Mouse (Mus musculus) 416B (cell line): ENCODE results near the gene Tia1.
"Not testable (repeated sequence)": the region's sequence is repeated elsewhere in the genome, so short reads cannot be mapped to it uniquely, and the experiment has no call there.

Source experiments
- DNase-seq: peaks from one replicate; pipeline ENCODE4 v3.0.0; 2011; ENCODE audit warnings: low read depth

Gene Tia1

DNA sequence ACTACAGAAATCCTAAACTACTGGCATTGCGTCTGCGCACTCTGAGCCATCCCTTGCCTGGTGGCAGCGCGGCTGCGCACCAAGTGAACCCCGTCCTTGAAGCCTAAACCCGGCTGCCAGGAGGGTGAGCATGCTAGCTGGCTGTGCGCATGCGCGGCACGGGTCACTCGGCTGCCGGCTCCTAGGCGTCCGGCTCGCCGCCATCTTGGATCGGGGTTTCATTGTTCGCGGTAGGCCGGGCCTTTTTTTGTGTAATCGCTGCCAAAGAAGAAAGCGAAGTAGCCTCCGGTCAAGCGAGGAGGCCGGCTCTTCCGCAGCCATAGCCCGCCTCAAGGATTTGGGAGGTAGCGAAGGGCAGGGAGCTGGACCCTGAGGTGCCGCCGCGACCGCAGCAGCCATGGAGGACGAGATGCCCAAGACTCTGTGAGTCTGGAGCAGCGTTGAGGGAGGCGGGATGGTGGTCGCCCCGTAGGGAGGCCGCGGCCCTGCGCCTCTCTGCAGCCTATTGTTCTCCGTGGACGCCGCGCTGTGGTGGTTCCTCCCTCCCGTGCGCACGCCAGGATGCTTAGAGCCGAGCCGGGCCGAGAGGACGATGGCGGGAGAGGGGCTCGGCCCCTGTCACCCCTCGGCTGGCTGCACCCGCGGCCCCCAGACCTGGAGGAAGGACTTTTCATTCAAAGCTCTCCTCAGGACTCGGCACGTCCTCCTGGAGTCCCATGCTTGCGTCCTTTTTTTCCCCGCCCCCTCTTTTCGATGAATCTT, at the start of gene Tia1:
Gene Tia1, plus strand, starts transcription at position 120 of the 762 bp plus-strand sequence.
- peak; percentile 98 for DNase-seq

DNA sequence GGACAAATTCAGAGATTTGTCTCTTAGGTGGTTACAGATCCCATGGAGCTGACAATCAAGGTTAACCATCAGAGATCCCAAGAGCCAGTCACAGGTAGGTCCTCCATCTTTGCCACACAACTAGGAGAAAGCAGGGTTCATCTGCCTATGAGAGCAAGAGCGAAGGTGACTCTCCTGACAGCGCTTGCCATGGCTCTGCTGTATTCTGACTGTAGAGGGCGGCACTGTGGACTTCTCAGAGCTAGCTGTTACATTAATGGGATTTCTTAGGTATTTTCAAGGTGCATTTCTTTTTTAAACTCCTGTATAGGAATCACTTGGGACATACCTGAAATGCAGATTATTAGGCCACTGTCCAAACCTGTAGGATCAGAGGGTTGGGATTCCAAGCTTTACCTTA, 49.1 kb upstream of the Tia1 start:
- DNase-seq, result no peak

DNA sequence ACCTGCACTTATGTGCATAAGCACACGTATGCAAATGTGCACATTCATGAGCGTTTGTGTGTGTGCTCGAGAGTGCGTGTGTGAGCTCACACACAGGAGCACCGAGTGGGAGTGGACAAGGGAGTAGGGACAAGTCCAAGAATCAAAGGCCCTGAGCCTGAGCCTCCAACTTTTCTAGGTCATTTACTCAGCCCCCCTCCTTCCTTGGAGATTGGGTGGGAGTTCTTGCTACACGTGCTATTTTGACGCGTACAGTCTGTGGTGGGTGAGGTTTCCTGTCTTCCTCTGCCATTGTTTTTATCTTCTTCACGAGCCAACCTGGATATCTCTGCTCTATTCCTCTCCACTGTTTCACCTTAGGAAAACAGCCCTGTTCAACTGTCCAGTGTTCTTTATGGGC, 47.1 kb upstream of the Tia1 start:
- DNase-seq, result no peak

DNA sequence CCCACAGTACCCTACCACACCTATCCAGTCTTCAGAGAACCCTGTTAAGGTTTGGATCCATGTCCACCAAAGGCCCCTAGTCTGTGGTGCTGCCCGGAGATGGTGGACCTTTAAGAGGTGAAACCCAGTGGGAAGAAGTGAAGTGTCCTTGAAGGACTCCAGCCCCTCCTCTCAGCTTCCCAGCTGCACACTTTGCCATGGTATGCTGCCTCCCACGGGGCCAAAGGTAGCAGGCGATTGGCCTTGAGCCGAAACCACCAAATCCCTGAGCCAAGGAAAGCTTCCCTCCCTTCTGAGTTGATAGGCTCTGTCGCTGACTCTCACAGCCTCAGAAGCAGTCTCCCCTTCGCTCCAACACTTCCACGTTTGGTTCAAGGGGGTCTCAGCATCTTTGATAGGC, 43.3 kb upstream of the Tia1 start:
- no peak for DNase-seq

DNA sequence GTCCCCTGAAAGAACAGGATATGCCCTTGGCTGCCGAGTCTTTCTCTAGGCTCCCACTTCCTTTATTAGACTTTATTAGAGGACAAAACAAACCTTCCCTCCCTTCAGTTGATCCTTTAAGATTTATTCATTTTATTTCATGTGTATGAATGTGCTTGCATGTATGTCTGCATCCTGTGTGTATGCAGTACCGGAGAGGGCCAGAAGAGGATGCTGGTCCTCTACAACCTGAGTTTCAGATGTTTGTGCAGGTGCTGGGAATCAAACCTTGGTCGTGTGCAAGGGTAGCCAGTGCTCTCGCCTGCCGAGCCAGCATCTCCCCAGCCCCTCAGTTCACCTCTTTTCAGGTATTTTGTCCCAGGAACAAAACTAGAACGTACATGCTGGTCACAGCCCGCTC, 42.6 kb upstream of the Tia1 start:
- DNase-seq, result no peak

DNA sequence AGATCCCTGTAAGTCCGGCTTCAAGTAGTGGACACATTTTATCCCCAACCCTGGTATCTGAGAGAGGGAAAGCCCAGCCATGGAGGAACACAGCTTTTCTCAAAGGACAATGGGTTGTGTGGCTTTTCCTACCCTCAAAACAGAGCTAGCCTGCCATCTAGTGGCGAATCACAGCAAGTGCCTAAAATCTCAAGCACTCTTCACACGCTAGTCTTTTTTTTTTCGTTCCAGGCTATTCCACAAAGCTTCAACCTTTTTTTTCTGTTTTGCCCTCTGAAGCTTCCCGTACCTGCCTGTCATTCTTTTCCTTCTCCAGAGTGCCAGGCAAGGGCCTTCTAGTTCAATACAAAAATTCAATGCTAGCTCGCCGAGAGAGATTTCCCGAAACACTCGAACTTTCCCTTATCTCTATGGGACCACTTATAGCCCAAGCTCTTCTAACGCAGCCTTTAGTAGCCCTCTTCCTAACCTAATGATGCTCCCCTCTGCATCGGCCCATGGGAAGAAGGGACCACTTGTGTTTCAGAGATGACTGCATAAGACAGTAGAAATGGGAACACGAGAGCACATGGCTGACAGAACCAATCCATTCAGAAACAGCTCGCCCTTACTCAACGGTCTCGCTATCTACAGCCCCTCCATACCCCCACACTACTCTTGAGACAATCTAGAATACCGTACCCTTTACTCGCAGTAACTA, 39.4 kb upstream of the Tia1 start:
- peak; percentile 85 for DNase-seq

DNA sequence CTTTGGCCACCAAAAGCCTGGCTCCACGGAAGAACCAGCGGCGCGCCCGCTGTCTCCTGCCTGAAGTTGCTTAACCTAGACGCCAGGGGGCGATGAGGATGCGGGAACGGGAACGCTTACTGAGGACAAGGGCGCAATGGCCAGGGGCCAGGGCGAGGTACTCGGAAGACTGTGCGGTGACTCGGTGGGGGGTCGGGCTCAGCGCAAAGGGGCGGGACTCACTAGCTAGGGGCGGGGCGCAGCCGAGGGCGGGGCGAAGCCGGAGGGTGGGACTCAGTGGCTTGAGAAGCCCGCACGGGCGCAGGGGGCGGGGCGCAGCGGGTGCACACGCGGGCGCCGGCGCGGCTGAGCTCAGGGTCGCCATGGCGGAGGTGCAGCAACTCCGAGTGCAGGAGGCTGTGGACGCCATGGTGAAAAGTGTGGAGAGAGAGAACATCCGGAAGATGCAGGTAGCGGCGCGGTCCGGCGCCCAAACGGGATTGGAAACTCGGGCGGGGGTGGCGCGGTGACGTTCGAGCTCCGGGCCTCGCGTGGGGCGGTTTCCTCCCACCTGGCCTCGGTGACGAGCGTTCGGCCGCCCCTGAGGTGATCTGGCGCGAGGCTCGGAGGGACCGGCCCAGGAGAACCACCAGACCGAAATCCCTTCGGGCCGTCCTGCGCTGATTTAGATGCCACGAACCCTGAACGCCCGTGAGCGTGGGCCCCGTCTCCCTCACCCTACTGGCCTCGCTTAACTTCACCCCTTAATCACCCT, 38.5 kb upstream of the Tia1 start, which contains the start of gene Fam136a:
Gene Fam136a, plus strand, starts transcription at position 276 of the 754 bp plus-strand sequence.
- DNase-seq, result peak; percentile 99

DNA sequence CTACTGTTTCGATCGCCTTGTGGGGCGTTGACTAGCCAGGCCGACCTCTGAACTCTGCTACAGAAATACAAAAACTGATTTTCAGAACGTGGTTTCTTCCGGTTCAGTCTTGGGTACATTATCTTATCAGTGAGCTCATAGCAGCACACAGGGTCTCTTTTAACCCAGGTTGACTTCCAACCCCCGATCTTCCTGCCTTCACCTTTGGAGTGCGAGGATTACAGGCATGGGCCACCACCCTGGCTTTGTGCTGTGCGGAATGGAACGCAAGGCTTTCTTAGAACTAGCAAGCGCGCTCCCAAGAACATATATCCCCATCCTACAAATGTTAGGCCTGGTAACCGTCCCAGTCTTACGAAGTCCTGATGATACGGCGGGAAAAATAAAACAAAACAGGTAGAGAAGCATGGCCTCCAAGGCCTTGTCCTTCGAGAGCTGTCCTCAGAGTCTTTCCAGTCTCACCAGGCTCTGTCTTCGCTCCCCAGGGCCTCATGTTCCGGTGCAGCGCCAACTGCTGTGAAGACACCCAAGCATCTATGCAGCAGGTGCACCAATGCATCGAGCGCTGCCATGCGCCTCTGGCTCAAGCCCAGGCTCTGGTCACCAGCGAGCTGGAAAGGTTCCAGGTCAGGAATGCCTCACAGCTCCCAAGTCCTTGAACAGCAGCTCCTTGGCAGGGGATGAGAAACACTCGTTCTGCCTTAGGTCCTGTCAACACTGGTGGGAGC, 37.7 kb upstream of the Tia1 start:
- DNase-seq, result peak; percentile 34

DNA sequence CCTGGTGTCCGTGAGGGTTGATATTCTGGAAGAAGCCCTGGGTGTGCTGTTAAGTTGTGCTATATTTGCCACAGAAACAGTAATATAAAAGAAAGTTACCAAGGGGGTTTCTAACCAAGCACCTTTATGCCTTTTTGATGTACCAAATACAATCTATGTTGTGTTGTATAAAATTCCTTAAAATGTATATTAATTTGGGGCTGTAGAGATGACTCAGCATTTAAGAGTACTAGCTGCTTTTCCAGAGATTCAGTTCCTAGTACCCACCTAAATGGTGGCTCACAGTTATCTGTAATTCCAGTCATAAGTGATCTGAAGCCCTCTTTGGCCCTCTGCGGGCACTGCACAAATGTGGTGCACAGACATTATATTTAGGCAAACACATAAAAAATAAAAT, 37.2 kb upstream of the Tia1 start:
- no peak for DNase-seq

DNA sequence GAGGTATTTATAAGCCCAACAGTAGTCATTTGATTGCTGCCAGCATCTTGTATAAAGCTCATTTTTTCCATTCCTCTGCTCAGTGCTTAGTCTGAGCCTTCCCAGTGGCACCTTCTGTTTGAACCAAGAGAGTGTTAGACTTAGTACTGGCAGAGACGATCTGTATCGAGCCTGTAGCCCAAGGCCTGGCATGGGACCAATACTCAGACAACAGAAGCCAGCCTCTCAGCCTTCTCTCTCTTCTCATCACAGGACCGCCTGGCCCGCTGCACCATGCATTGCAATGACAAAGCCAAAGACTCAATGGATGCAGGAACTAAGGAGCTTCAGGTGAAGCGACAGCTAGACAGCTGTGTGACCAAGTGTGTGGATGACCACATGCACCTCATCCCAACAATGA, 35.5 kb upstream of the Tia1 start:
- DNase-seq, result no peak

DNA sequence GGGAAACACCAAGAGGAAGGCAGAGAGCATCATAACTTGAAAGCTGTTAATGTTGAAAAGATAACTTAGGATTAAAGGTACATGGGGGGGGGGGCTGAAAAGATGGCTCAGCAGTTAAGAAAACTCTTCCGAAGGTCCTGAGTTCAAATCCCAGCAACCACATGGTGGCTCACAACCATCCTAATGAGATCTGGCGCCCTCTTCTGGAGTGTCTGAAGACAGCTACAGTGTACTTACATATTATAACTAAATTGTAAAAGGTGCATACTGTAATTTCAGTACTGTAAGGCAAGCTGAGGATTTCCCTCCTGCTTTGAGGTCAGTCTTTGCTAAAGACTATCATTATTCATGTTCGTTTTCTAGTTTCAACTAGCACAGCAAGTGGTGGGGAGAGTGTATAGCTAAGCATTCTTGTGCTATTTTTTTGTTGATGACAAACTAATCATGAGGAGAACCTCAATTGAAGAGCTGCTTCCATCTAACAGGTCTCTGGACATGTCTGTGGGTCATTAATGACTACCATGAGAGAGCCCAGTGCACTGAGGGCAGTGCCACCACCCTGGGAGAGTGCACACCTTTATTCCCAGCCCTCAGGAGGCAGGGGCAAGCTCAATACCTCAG, 33.8 kb upstream of the Tia1 start:
- DNase-seq, result peak; percentile 73

DNA sequence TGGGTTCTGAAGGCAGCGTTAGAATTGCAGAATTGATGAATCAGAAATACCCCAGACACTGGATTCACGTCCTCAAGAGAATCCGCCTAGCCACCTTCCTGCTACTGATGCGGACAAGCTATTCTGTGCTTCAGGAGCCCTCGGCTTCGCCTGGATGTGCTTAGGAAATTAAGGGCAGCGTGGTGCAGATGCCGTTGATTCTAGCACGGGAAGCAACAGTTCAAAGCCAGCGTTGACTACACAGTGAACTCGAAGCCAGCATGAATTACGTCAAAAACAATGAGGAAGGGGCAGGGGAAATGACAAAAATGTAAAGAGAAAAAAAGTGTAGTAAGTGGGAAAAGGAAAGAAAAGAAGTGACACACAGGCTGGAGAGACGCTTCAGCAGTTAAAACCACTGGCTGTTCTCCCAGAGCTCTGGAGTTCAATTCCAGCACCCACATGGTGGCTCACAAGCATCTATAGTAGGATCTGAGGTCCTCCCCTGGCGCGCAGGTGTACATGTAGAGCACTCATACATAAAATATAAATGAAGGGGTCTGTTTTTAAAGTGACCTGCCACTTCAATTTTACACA, 33.2 kb upstream of the Tia1 start, which contains the start of gene Snrpg:
Gene Snrpg, plus strand, starts transcription at position 541 of the 576 bp plus-strand sequence.
- DNase-seq, result no peak

DNA sequence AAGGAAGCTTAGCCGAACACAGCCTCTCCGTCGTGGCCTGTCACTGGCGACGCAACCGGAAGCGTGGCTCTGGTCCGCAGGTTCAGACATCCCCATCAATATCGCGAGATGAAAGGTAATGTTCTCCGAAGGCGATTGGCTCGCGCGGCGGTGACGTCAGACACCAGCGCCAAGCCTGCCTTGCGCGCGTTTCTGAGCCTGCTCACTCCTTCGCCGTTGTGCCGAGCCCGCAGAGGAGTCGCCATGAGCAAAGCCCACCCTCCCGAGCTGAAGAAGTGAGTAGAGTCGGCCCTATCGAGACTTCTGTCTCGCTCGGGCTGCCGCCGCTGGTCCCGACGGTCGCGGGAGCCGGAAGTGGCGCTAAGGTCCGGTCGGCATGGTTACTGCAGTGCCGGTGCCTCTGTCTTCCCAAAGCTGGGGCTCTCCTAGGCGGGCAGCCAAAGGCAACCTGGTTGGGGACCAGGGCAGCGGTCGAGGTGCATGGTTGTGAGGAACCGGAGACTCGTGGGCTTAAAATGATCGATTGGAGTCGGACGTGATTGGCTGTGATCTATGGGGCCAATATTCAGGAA, 32.6 kb upstream of the Tia1 start:
- DNase-seq, result peak; percentile 98

DNA sequence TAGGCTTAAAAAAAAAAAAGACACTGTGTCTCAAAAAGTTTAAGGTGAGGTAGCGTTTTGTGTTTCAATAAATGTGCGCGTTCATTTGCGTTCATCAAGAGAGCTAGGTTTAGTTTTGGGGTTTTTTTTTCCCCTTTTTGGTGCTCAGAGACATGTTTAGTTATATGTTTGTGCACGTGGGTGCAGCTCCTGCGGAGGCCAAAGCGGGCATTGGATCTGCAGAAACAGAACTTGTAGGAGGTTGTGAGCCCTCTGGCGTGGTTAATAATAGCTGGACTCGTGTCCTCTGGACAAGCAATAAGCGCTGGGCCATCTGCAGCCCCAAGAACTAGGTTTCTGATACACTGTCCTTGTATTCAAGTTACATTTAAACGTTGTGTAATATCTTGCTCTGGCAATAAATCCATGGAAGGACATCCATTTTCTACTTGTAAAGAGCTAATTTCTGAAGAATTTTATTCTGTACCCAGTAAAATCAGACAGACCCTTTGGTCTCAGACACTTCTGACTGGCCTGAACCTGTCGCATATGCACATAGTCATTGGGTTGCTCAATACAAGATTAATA, 32.0 kb upstream of the Tia1 start:
- peak; percentile 48 for DNase-seq

DNA sequence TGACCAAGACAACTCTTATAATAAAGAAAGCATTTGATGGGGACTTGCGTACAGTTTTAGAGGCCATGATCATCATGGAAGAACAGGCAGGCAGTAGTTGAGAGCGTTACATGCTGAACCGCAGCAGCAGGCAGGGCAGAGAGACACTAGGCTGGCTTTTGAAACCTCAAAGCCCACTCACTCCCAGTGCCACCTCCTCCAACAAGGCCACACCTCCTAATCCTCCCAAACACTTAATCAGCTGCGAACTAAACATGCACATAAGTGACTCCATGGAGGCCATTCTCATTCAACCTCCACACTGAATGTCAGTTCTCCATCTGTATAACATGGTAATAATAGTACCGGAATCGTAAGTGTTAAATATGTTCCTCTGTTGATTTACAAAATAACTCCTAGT, 30.5 kb upstream of the Tia1 start:
- no peak for DNase-seq

DNA sequence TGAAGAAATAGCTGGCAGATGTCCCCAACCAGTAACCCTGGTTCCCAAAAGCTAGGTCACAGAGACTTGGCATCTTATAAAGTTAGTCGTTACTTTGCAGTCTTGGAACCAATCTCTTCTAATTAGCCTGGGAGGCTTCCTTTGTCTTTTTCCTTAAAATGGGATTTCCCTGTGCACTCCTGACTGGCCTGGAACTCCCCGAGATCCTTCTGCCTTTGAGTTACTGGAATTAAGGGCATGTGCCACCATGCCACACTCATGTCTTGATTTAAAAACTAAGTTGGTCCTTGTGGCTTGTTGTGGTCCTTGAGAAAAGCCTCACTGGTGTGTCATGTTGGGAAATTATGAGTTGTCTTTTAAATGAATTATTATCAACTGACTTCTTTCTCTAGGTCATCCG, 25.7 kb upstream of the Tia1 start:
- DNase-seq, result no peak

DNA sequence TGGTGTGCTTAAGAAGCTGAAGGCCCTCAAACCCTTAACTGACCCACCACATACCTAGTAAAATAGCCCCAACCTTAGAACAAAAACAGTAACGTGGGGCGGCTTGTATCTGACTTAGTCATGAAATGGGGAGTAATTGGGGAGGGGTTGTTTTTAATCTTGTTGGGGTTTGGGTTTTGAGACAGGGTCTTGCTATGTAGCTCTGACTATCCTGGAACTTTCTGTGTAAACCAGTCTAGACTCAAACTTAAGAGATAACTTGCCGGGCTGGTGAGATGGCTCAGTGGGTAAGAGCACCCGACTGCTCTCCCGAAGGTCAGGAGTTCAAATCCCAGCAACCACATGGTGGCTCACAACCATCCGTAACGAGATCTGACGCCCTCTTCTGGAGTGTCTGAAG, 23.9 kb upstream of the Tia1 start:
- DNase-seq, result not testable (repeated sequence)

DNA sequence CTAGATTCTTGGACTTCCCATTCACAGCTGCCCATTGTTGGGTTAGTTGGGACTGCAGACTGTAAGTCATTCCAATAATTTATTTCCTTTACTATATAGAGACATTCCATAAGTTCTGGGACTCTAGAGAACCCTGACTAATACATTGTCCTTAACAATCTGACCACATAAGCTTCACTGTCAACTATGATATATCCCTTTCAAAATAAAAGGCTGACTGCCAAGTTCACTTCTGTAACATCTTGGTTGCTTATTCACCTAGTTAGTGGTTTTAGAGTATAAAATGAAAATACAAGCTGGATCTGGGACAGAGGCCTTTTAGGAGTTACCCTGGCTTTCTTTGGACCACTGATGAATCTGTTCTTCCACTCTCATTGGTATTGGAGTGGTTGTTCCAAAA, 21.5 kb upstream of the Tia1 start:
- DNase-seq, result no peak

DNA sequence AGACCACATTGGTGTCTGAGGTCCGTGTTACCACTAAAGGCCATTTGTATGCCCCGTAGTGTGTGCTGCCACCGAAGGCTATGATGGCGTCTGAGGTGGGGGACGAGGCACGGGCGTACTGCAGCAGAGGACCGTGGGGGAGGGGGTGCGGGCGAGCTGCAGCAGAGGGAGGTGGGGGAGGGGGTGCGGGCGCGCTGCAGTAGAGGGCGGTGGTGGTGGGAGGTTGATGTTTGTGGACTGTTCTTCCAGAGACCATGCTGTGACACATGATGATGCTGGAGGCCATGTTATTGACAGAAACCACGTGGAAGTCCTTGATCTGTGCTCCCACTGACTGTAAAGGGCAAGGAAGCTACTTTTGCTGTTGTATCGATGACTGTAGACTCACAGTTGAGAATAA, 20.6 kb upstream of the Tia1 start:
- DNase-seq, result no peak

DNA sequence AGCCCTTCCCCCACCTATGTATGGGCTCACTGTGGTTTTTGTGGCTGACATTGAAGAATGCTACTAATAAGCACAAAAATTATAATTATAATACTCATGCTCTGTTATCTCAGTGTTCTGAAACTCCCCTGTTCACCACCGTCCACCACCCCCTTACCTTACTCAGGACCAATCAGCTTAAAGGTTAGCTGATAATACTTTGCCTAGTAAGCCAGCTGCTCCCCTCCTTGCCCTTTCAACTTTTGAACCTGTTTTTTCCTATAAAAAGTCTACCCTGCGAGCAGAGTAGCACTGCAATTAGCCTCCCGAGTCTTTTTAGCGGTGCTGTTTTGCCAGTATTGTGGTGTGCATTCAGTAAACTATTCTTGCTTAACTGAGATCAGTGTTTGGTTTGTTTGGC, 19.3 kb upstream of the Tia1 start:
- no peak for DNase-seq
